Mouse (Mus musculus) spleen, adult 2 months (tissue): ENCODE measurements around the gene Wfdc18. TPM values are rescaled to one million over a fixed set of nuclear protein-coding genes. Genes with fewer than 3 reads are reported as not detected.

Experiments
- DNase-seq, 2 experiments: peaks; one replicate each; pipeline versions ENCODE4 v3.0.0 to v3.0.0-alpha.2; 2012 to 2021; ENCODE audit warnings: low spot score in 2 of 2, low read depth in 1 of 2
- H3K27ac ChIP-seq: fragments of 200-500 bp; 2 replicates; pipeline ENCODE4 v1.5.1; 2012; ENCODE audit warnings: low read length, inconsistent platforms; ENCODE audit not compliant: insufficient read depth
- H3K27me3 ChIP-seq: fragments of 200-500 bp; 2 replicates; pipeline ENCODE4 v1.6.1; 2012; ENCODE audit warnings: mild to moderate bottlenecking, moderate library complexity, low read length, inconsistent platforms; ENCODE audit not compliant: control insufficient read depth, insufficient read depth
- H3K36me3 ChIP-seq: fragments of 200-500 bp; 2 replicates; pipeline ENCODE4 v1.6.1; 2012; ENCODE audit warnings: mild to moderate bottlenecking, low read length, inconsistent platforms; ENCODE audit not compliant: control insufficient read depth, insufficient read depth
- H3K4me1 ChIP-seq: fragments of 200-500 bp; 2 replicates; pipeline ENCODE4 v1.6.1; 2011; ENCODE audit warnings: inconsistent platforms; ENCODE audit not compliant: control insufficient read depth, insufficient read depth, insufficient read length
- H3K4me3 ChIP-seq: fragments of 200-500 bp; 2 replicates; pipeline ENCODE4 v1.5.1; 2011; ENCODE audit warnings: mild to moderate bottlenecking, inconsistent platforms; ENCODE audit not compliant: insufficient read depth, insufficient read length; ENCODE audit errors: extremely low read depth
- CTCF ChIP-seq: fragments of 200-500 bp; IDR thresholded peaks from 2 replicates; pipeline ENCODE4 v1.5.1; 2011; ENCODE audit warnings: mild to moderate bottlenecking, inconsistent platforms; ENCODE audit not compliant: insufficient read depth, insufficient read length, insufficient replicate concordance; ENCODE audit errors: extremely low read depth
- POLR2A ChIP-seq: fragments of 200-500 bp; IDR thresholded peaks from 2 replicates; pipeline ENCODE4 v1.6.1; 2011; ENCODE audit warnings: low read depth, low read length, inconsistent platforms
- WGBS: fragments of 180-500 bp; shearing (Covaris S2); methylation state at CpG from one replicate; pipeline ENCODE4 v1.1.7; 2018; 5-methylcytosine and 5-hydroxymethylcytosine counted together
- polyA plus RNA-seq: library from polyadenylated mRNA; depleted of rRNA; stranded (reverse); fragments of >200 nt; gene quantifications from 2 replicates; pipeline ENCODE4 v1.2.3, GENCODE M21; 2012; rRNA removed

Gene Wfdc18
- polyA plus RNA-seq, 1 experiment = not detected

DNA sequence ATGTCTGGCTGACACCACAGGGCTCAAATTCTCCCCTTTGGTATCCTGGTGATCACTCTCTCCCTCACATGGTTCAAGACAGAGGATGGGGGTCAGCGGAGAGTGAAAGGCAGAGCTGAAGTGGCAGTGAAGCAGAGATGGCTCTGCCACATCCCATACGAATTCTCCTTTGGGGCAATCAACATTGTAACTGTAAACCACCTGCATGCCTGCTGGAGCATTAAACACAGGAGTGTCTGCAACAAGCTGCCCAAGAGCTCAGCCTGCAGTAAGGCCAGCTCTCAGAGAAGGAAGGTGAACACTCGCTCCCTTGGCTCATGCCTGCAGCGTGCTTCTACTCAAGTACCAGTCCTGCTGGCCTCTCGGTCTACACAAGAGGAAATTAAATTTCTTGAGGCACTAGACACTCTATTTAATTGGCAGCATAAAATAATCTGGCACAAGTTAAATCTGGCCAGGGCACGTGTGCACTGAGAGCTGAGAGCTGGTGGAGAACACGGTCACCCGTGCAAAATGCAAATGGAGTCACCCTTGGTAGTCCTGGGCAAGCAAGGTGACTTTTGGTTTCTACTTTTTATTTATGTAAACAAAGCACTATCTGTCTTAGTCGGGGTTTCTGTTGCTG lies 34.0 kb downstream of the Wfdc18 start:
- peak in 1 of 2 experiments; percentile 38 for DNase-seq

DNA sequence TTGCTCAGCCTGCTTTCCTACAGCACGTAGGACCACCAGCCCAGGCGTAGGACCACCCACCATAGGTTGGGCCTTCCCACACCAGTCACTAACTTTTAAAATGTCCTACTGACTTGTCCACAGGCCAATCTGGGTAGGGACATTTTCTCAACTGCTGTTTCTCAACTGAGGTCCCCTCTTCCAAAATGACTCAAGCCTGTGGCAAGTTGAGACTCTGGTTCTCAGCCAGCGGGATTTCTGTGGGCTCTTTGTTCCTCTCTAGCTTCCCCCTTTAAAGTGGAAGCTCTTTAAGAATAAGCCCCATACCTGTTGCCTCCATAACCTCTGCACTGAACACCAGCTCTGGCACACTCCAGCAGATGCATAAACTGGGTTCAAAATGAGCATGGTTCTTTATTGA lies 34.7 kb downstream of the Wfdc18 start:
- 76% methylated on average over 3 of the region's 3 CpGs for WGBS
- H3K4me1 ChIP-seq = peaks cover 45% of the 10 kb centered on the region
- no peak overlapping the region for H3K4me3 ChIP-seq
- H3K27ac ChIP-seq = peak overlapping the region; percentile 81
- no peak for DNase-seq
- TF ChIP-seq POLR2A (no peak), CTCF (no peak)
- no peaks in the 10 kb centered on the region for H3K27me3 ChIP-seq
- H3K36me3 ChIP-seq = no peaks in the 10 kb centered on the region

More for the DNA sequence above, 34.0 kb downstream of the Wfdc18 start:
- peaks cover 49% of the 10 kb centered on the region for H3K4me1 ChIP-seq
- no peak overlapping the region for H3K4me3 ChIP-seq
- H3K27ac ChIP-seq = peak overlapping the region; percentile 81
- 36% methylated on average over 9 of the region's 9 CpGs for WGBS
- H3K36me3 ChIP-seq = no peaks in the 10 kb centered on the region
- TF ChIP-seq POLR2A = no peak
- no peak for TF ChIP-seq CTCF
- no peaks in the 10 kb centered on the region for H3K27me3 ChIP-seq

DNA sequence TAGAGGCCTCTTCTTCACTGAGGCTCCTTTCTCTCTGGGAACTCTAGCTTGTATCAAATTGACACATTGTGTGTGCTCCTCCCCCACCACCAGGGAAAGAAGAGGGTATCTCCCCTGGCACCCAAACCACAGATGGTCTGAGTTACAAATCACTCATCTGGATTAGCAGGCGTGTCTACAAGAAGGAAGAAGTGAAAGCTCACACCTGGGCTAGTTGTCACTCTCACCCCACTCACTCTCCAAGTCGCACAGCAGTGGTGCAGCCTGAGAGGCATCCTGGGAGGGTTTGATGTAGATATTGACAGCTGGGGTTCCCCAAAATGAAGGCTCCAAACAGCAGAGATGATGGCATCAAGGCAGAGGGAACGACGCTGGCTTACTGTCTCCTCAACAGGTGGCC lies 37.3 kb downstream of the Wfdc18 start:
- H3K36me3 ChIP-seq = no peaks in the 10 kb centered on the region
- DNase-seq = peak; percentile 73 to 82
- TF ChIP-seq POLR2A = no peak
- TF ChIP-seq CTCF = no peak
- peaks cover 41% of the 10 kb centered on the region for H3K4me1 ChIP-seq
- WGBS = 17% methylated on average over 4 of the region's 4 CpGs
- no peak overlapping the region for H3K4me3 ChIP-seq
- H3K27ac ChIP-seq = peak overlapping the region; percentile 80
- H3K27me3 ChIP-seq = no peaks in the 10 kb centered on the region

DNA sequence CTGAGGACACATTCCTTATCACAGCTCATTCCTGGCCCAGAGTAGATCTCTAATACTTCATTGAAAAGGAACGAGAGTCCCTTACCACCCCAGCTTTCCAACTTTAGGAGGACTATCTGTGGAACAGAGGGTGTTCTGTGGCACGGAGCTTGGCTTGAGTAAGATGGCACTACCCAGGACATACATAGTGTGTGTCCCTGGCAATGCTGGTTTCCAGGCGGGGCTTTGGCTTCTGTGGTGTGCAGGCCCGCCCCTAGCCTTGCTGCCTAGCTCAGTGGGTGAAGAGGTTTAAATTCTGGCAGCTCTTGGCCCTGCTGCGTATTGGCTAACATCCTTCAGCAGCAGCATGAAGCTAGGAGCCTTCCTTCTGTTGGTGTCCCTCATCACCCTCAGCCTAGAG lies 37.9 kb downstream of the Wfdc18 start, which contains the start of gene Wfdc21:
Gene Wfdc21 (plus strand): TSS at position 260 of the 400 bp plus-strand sequence.
- no peak within 1 kb of the TSS for H3K4me3 ChIP-seq
- TF ChIP-seq POLR2A (no peak), CTCF (no peak)
- no peaks in the 10 kb centered on the region for H3K27me3 ChIP-seq
- no peaks in the 10 kb centered on the region for H3K36me3 ChIP-seq
- H3K4me1 ChIP-seq = peaks cover 40% of the 10 kb centered on the region
- H3K27ac ChIP-seq = peak within 1 kb of the TSS; percentile 80
- WGBS = 76% methylated on average over 5 of the region's 5 CpGs
- DNase-seq = no peak

DNA sequence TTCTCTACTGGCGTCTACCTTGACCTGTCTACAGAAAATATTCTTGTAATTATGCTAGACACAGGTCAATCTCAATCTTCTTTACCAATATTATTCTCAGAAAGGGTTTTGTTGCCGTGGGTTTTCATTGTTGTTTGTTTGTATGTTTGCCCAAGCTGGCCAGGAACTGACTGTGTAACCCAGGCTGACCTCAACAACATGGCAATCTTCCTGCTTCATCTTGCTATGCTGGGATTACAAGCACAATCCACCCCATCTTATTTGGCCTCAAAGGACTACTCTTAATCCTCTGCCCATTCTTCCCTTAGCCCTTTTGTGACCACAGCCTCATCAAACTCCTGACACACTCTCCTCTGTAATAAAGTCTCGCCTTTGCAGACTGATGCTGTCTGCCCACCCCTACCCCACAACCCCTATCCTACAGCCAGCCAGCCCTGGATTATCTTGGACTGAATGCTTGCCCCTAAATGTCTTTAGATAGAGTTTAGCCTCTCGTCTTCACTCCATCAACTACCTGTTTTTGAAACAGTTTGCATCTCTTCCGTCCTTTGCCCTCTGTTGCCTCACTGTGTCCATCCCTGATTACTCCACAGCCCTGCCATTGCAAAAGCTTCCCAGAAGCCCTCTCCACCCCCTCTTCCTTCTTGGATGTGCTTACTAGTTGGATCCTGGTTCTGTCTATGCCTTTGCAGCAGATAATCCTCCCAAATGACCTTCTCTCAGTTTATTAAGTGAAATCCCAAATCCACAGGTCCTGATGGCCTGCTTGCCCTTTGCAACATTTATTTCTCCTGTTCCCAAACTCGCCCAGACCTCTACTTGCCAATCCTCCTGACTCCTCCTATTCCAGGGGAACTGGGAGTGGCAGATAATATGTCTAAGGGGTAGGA lies 38.8 kb downstream of the Wfdc18 start:
- Histone ChIP-seq H3K36me3 (no peaks in the 10 kb centered on the region), H3K27ac (no peak overlapping the region), H3K27me3 (no peaks in the 10 kb centered on the region), H3K4me1 (peaks cover 31% of the 10 kb centered on the region), H3K4me3 (no peak overlapping the region)
- DNase-seq = no peak
- 75% methylated on average over 6 of the region's 6 CpGs for WGBS
- TF ChIP-seq CTCF (no peak), POLR2A (no peak)

DNA sequence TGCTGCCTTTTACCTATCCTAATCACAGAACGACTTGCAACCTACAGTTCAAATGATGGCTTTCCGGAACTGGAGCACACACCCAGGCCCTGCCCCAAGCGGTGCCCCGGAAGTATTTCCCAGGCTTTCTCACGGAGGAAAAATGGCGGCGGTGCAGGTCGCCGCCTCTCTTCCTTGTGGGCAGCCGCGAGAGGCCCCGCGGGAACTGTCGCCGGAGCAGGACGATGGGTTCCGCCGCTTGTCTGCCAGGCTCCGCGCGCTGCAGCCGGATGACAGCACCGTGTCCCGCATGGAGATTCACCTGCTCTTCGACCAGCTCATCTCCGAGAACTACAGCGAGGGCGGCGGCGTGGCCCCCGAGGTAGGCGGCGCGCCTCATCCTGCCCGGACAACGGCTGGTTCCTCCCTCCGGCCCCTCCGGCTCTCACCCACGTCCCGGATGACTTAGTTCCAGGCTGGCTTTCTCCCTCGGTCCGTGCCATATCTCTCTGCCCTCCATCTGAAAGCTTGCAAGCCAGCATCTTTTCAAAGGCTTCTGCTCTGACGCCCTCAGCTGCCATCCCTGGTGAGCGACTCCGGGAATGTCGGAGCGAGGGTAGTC lies 44.9 kb downstream of the Wfdc18 start, which contains the start of gene Heatr6:
Gene Heatr6 (plus strand): TSS at position 116 of the 601 bp plus-strand sequence.
- Histone ChIP-seq H3K27ac (peak within 1 kb of the TSS; percentile 73), H3K4me1 (no peaks in the 10 kb centered on the region), H3K36me3 (peaks cover 17% of the 10 kb centered on the region), H3K4me3 (peak within 1 kb of the TSS; percentile 93), H3K27me3 (no peaks in the 10 kb centered on the region)
- TF ChIP-seq CTCF (no peak), POLR2A (peak; percentile 12; the same call in 1 of the 2 replicates)
- under 1% methylated on average over 47 of the region's 47 CpGs for WGBS
- DNase-seq = peak; percentile 83 to 84

DNA sequence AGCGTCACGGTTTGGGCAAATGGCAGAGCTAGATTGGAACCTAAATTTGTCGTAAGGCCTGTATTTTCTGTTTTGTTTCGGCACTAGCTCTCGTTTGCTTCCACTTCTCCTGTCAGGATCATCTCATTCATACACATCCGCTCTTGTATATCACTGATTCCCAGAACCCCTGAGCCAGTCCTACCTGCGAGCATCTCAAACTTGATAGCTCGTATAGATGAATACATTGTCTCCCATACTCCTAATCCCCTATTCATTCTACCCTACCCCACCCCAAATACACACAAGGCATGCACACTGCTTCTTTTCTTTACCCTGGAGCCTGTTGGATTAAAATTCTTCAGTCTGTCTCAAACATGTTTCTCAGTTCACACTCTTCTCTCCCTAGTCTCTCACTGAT lies 45.4 kb downstream of the Wfdc18 start:
- Histone ChIP-seq H3K27me3 (no peaks in the 10 kb centered on the region), H3K27ac (peak overlapping the region; percentile 73; the same call in 1 of the 2 replicates)
- 14% methylated on average over 8 of the region's 8 CpGs for WGBS

More for the DNA sequence above, 45.4 kb downstream of the Wfdc18 start:
- no peak for DNase-seq
- Histone ChIP-seq H3K4me1 (no peaks in the 10 kb centered on the region), H3K36me3 (peaks cover 22% of the 10 kb centered on the region), H3K4me3 (peak overlapping the region; percentile 93)
- TF ChIP-seq CTCF = no peak
- TF ChIP-seq POLR2A = no peak

Other genes starting within 250 kb of the Wfdc18 start
- 6.3 and 6.4 TPM in 2 replicates for gene Mmp28, start 245.9 kb upstream of the Wfdc18 start, polyA plus RNA-seq
- 8.9 and 11.0 TPM in 2 replicates for gene Taf15, start 235.9 kb upstream of the Wfdc18 start, polyA plus RNA-seq
- gene Heatr9, start 186.8 kb upstream of the Wfdc18 start, polyA plus RNA-seq = 0.18 and 0.21 TPM in 2 replicates
- 519 and 769 TPM in 2 replicates for gene Ccl5, start 178.5 kb upstream of the Wfdc18 start, polyA plus RNA-seq
- gene Ccl9, start 130.4 kb upstream of the Wfdc18 start, polyA plus RNA-seq = 3.5 TPM in 2 replicates
- 12.5 and 15.6 TPM in 2 replicates for gene Ccl6, start 115.9 kb upstream of the Wfdc18 start, polyA plus RNA-seq
- gene Rpl9-ps1, start 63.4 kb upstream of the Wfdc18 start, polyA plus RNA-seq = not detected in 2 replicates
- gene Ccl3, start 59.7 kb upstream of the Wfdc18 start, polyA plus RNA-seq = 5.9 and 7.6 TPM in 2 replicates
- gene Ccl4, start 46.4 kb upstream of the Wfdc18 start, polyA plus RNA-seq = 3.8 and 5.1 TPM in 2 replicates
- 4.2 and 4.8 TPM in 2 replicates for gene Wfdc17, start 5.0 kb upstream of the Wfdc18 start, polyA plus RNA-seq
- 17.1 and 20.6 TPM in 2 replicates for gene Wfdc21, start 37.9 kb downstream of the Wfdc18 start, polyA plus RNA-seq
- 18.2 and 26.6 TPM in 2 replicates for gene Heatr6, start 44.7 kb downstream of the Wfdc18 start, polyA plus RNA-seq
- gene Hnf1b, start 141.0 kb downstream of the Wfdc18 start, polyA plus RNA-seq = 0.40 and 0.63 TPM in 2 replicates
- gene Ddx52, start 233.0 kb downstream of the Wfdc18 start, polyA plus RNA-seq = 3.1 TPM in 2 replicates